Mouse (Mus musculus) small intestine, adult 2 months (tissue): ENCODE measurements around the gene Smad1. TPM values are rescaled to one million over a fixed set of nuclear protein-coding genes. Genes with fewer than 3 reads are reported as not detected.

ENCODE experiments used
- H3K27ac ChIP-seq: fragments of 200-500 bp; 2 replicates; pipeline ENCODE4 v1.5.1; 2012; ENCODE audit warnings: low read depth, low read length, control low read depth, inconsistent platforms; ENCODE audit not compliant: insufficient read depth
- H3K27me3 ChIP-seq: fragments of 200-500 bp; 2 replicates; pipeline ENCODE4 v1.6.1; 2012; ENCODE audit warnings: mild to moderate bottlenecking, moderate library complexity, low read length, inconsistent platforms; ENCODE audit not compliant: control insufficient read depth, insufficient read depth
- H3K36me3 ChIP-seq: fragments of 200-500 bp; 2 replicates; pipeline ENCODE4 v1.6.1; 2012; ENCODE audit warnings: mild to moderate bottlenecking, low read length, control low read depth, inconsistent platforms; ENCODE audit not compliant: control insufficient read depth, insufficient read depth
- H3K4me1 ChIP-seq: fragments of 200-500 bp; 2 replicates; pipeline ENCODE4 v1.6.1; 2012; ENCODE audit warnings: low read length, inconsistent platforms, mixed read lengths; ENCODE audit not compliant: control insufficient read depth, insufficient read depth, insufficient read length
- H3K4me3 ChIP-seq: fragments of 200-500 bp; 2 replicates; pipeline ENCODE4 v1.5.1; 2012; ENCODE audit warnings: low read depth, mild to moderate bottlenecking, control low read depth, inconsistent platforms, low read length, moderate library complexity
- CTCF ChIP-seq: fragments of 200-500 bp; IDR thresholded peaks from 2 replicates; pipeline ENCODE4 v1.5.1; 2012; ENCODE audit warnings: low read depth, mild to moderate bottlenecking, control low read depth, inconsistent platforms, low read length, moderate library complexity, mixed read lengths; ENCODE audit not compliant: insufficient replicate concordance, insufficient read length; ENCODE audit errors: extremely low read depth
- POLR2A ChIP-seq: fragments of 200-500 bp; IDR thresholded peaks from 2 replicates; pipeline ENCODE4 v1.6.1; 2012; ENCODE audit warnings: low read depth, mild to moderate bottlenecking, control low read depth, inconsistent platforms, low read length, moderate library complexity
- WGBS: fragments of 180-500 bp; shearing (Covaris S2); methylation state at CpG from one replicate; pipeline ENCODE4 v1.1.7; 2018; 5-methylcytosine and 5-hydroxymethylcytosine counted together
- polyA plus RNA-seq: library from polyadenylated mRNA; depleted of rRNA; stranded (reverse); fragments of >200 nt; gene quantifications from 2 replicates; pipeline ENCODE4 v1.2.3, GENCODE M21; 2012; rRNA removed

Gene Smad1
- polyA plus RNA-seq, 1 experiment = 54.1 TPM

DNA sequence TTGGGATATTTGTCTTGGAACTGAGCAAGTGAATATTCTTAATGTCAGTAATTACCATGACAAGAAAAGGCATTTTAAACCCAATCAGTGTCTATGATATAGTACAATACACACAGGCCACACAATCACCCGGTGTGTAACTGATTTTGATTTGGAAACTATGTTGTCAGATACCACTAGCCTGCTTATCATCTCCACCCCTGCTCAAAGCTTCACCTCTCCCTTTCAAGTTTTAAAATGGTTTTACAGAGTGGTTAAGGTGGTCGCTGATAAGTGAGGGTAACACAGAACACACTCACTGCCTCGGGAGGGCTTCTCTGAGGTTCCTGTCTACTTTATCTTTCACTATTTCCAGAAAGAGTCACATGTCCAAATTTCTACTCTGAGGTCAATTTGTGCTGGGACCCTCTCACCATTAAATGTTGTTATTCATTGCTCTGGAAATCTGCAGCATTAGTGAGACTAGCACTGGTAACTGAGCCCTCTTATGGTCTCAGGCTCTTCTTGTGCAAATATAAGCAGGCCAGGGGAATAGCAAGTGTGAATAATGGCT, 106.5 kb downstream of the Smad1 start:
- Histone ChIP-seq H3K36me3 (no peaks in the 10 kb centered on the region), H3K27ac (no peak overlapping the region), H3K4me1 (peaks cover 6% of the 10 kb centered on the region; the same call in 1 of the 2 replicates), H3K4me3 (no peak overlapping the region), H3K27me3 (no peaks in the 10 kb centered on the region)
- TF ChIP-seq CTCF (no peak), POLR2A (no peak)
- 57% methylated on average over 3 of the region's 3 CpGs for WGBS

DNA sequence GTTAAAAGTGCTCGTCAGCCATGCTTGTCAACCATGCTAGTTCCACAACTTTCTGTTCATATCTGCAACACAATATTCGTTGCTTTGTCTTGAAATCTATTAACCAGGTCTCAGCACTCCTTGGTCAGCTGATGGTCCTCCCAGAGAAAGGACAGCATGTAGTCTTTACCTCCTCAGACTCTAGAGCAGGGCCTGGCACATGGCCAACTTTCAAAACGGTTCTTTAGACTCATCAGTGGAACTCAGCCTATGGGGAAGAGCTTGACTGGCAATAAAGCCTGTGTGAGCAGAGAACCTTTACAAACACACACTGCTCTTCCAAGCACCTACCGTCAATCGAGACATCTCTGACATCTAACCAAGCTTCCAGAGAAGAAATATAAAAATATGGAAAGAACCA, 109.7 kb downstream of the Smad1 start:
- H3K4me1 ChIP-seq = peaks cover 6% of the 10 kb centered on the region; the same call in 1 of the 2 replicates
- H3K27ac ChIP-seq = no peak overlapping the region
- no peak overlapping the region for H3K4me3 ChIP-seq
- TF ChIP-seq CTCF = no peak
- TF ChIP-seq POLR2A = no peak
- no peaks in the 10 kb centered on the region for H3K27me3 ChIP-seq
- H3K36me3 ChIP-seq = no peaks in the 10 kb centered on the region
- WGBS = 32% methylated on average over 5 of the region's 5 CpGs

DNA sequence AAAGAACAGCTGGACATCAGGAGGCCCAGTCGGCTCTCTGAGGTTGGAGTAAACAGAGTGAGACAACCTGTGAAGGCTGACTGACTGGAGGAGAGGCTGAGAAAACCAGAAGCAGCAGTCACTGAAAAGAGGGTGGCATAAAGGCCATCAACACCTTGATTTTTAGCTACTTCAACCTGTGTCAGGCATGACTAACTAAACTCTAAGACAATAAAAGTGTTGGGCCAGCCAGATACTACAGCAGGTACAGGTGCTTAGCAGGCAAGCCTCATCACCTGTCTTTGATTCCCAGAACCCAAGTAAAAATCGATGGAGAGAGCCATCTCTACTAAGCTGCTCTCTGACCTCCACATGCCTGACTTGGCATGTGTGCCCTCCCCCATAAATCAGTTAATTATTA, 110.6 kb downstream of the Smad1 start:
- TF ChIP-seq CTCF (no peak), POLR2A (no peak)
- WGBS = 23% methylated on average over 2 of the region's 2 CpGs

More for the DNA sequence above, 110.6 kb downstream of the Smad1 start:
- 0 out of 2 replicates have a peak, but pooled peaks cover 2% of the 10 kb centered on the region for H3K36me3 ChIP-seq
- peaks cover 6% of the 10 kb centered on the region; the same call in 1 of the 2 replicates for H3K4me1 ChIP-seq
- no peak overlapping the region for H3K27ac ChIP-seq
- no peak overlapping the region for H3K4me3 ChIP-seq
- no peaks in the 10 kb centered on the region for H3K27me3 ChIP-seq

Other genes with a start within 250 kb of the Smad1 start
- gene 1700011L22Rik, start 150.9 kb downstream of the Smad1 start, polyA plus RNA-seq = not detected in 2 replicates
- gene Mmaa, start 104.6 kb downstream of the Smad1 start, polyA plus RNA-seq = 1.3 and 3.5 TPM in 2 replicates
- gene Otud4, start 240.1 kb upstream of the Smad1 start, polyA plus RNA-seq = 11.2 and 18.0 TPM in 2 replicates